Mouse (Mus musculus) hindlimb bud, embryonic 11.5 days (tissue): ENCODE measurements at regions not wholly inside any gene's neighbourhood (a gene's known extent, or its start where the extent isn't known, plus 50 kb on each side); places are given as distances from the start of the nearest gene placed in this dataset.

Source experiments
- DNase-seq: peaks from one replicate; pipeline ENCODE4 v3.0.0-alpha.2; 2012; ENCODE audit warnings: low read depth, low spot score; ENCODE audit errors: extremely low spot score

DNA sequence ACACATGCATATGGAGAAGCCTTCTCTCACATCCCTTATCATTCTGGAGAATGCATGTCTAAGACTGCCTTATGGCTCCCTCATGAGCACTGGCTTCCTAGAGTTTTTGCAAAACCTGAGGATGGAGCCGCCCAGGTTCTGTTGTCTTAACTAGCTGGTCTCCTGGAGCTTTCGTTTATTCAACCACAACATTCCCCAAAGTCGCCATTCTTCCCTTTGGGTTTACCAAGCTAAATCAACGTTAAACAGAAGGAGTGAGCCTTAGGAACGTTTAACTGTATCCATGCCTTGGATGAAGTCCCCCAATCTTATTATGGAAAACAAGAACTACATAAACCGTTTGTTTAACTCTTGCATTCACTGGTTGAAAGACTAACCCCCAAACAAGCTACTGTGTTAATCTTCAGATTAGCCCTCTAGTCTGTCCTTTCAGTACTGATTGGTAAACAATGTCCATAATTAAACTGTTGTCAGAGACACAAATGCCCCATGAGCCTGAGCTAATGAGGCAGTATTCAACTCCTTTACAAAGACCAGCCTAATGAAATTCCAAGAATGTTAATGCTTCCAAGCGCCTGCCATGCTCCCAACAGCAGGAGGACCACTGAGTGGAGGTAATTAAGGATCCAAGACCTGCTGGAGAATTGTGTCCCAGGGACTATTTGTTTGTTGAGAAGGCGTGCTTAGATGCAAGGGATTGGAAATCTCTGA lies 121.1 kb upstream of the Cdkn3 start:
- no peak for DNase-seq

DNA sequence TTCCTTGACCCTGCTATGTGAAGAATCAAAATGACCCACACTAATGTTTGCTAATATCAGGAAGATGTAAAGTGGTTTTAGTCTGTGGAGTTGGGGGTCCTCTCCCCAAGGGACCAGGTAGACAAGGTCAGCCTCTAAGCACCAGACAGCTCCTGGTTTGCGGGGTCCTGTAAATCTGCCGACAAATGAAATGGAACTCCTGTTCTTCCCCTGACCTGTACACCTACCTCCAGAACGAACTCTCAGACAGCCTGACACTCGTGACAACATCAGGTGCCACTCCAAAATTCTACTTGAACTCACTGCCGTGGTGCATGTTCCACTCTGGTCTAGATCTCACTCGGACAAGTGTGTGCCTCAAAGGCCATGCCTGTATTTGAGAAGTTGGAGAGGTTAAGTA lies 121.8 kb upstream of the Cdkn3 start:
- no peak for DNase-seq

DNA sequence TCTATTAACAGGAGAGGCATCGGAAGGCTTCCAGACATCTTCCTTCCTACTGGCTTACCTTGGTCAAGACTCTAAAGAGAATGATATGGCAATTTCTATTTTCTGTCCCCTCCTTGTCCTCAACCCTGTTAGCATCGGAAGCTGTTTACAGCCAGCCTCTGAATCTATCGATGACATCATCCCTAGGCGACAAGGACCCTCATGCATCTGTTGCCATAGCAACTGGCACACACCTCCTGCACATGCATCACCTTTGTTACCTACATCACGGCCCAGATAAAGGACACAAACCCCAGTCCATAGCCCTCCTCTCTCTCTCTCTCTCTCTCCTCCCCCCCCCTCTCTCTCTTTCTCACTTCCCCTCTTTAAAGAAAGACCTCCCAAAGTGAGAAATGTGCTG lies 123.1 kb upstream of the Cdkn3 start:
- DNase-seq = no peak

DNA sequence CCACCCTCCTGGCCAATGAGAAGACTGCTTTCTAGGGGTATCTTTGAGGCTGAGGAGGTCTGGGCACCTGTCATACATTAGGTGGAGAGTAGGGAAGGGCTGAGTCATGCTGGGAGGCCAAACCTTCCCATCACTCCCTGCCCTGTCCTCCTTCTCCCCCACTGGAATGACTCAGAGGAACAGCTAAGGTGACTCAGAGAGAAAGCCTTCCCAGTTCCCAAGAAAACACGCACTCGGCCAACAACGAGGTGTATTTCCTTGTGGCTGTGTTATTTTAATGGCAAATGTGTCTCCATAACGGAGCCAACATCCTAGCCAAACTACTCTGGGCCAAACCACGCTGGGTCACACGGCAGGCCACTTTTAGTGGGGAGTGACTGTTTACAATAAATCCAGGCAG lies 124.0 kb upstream of the Cdkn3 start:
- no peak for DNase-seq

DNA sequence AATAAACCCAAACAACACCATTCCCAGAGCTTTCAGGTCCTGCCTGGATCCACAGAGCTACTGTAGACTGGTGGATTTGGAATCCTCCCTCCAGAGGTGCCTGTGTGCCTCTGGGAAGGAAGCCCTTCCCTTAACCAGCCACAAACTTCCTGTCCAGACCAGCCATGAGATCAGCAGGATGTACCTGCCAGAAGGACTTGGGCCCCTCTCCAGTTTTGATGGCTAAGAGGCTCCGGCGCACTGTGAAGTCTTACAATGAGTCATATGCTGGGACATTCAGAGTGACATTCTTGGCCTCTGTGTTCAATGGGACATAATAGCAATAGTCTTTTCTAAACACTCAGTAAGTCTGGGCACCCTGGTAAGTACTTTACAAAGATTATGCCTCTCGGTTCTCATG lies 125.0 kb upstream of the Cdkn3 start:
- DNase-seq = no peak

DNA sequence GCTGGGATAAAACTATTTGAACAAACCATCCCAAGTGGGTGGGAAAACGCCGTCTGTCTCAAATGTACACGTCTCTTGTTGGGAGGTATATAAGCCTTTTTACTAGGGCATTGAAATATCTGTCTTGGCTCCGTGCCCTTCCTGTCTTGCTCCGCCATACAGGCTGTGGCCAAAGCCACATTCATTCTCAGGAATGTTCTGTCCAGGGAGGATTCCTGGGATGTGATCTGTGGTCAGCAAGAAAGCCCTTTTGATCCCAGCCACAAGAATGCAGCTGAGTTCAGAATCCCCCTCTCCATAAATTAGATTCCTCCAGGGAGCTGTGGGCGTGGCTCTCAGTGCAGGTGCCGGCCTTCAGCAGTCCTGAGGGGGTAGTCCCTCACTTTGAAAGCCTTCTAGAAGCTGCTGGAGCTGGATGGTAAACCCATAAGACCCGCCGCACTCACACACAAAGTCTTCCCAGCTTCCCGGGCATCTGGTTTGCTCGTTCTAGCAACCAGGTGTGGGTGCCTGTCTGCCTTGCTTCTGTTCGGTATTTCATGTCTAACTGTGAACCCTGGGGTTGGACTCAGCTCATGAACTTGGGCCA lies 125.6 kb upstream of the Cdkn3 start:
- DNase-seq = no peak

DNA sequence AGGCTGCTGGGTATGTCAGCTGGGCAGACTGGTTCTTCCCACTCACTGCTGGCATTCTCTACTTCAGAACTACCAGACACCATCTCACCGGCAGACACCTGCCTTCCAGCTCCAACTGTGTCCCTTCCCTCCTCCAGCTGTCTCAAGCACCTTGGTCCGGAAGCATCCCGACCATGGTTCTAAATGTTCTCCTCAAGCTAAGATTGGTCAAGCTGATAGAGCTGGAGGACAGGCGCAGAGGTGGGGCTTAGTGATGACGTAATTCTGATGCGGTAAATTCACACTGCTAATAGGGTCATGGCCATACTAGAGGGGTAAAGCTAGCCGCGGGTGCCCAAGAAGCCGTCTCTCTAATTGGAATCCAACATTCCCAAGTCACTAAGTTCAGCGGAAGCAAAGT lies 126.1 kb upstream of the Cdkn3 start:
- no peak for DNase-seq

DNA sequence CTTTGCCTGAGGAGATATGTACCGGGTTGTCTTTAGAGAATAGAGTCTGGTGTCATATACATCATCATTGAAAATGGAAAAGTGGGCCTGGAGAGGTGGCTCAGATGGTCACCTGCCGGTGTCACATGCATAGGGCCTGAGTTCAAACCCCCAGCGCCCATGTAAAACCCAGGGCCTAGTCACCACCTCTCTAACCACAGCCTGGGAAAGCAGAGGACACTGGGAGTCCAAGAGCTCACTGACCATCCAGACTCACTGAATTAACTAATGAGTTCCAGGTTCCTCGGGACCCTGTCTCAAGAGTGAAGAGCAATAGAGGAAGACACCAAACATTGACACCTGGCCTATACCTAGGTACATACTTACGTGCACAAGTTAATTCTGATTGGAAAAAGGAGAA lies 132.7 kb upstream of the Cdkn3 start:
- DNase-seq = no peak

DNA sequence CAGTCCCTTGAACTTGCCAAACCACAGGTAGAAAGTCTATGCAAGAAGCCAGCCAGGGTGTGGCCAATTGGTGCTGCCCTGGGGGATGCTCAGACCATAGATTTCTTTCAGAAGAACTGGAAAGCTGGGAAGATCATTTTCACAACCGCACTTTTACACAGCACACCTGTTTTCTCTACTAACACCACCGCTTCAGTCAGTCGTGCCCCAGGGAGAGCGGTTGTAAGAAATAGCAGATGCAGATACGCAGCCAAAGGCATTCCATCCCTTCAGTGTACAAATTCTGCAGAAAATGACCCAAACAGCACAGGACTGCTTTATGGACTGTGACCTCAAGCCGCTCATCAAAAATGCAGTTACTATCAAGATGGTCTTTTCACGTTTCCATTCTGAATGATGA lies 134.6 kb upstream of the Cdkn3 start:
- DNase-seq = no peak

DNA sequence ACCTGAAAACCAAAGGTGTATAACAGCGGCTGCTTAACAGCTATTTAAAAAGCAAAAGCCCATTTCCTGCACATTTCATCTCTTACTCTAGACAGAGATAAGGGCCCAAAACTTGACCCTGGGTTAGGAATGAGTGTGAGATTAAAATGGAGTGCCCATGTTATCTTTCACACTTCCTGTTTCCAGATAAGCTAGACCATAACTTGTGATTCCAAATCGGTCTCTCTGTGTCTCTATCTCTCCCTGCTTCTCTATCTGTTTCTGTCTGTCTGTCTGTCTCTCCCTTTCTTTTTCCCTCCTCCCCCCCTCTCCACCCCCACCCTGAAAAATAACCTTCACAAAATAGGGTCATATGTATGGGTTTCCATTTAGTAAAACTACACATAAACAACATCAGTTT lies 136.7 kb upstream of the Cdkn3 start:
- no peak for DNase-seq

DNA sequence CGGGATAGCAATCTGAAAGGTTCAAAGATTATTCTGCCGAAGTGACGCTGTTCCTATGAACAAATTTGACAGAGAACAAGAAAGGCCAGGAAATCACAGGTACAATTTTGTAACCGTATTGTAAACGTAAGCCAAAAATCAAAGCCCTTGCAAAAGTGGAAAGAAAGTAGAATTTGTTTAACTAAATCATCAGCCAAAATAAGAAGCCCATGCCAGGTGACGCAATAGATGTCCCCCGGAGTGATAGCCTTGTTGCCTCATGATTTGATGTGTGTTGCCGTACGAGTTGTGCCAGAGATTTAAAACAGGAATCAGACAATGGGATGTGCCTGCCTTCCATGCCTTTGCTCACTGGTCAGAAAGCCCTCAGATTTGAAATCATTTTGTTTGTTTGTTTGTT lies 144.3 kb upstream of the Cdkn3 start:
- no peak for DNase-seq

DNA sequence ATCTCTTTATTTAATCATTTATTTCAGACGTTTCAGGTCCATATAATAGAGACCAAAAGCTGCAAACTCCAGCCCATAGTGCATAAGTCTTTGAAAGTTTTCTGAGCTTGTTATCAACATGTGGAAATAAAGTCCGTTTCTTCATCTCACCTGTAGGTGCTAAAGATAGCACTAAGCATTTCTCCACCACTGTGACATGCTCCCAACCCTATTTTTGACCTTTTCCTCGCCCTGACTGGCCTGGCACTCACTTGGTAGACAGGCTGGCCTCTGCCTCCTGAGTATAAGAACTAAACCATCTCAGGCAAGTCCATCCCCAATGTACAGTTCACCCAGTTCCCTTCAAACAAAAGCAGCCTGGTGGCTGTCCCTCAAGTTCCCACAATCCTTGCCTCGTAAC lies 145.4 kb upstream of the Cdkn3 start:
- DNase-seq = no peak

DNA sequence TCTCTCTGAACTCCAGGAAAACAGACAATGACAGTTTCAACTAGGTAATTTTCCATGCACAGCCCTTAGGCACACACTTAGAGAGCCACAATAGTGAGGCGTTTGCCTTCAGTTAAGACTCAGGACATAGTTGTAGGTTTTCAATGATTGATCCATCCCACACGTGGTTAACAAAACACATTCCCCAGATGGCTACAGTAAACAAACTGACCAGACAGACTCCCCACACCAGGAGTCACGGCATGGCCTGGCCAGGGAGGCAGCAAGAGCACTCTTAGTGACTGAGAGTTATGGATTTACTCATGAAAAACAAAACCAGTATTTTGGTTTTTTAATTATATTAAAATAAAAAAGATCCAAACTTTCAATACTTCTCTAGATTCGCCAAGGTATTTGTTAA lies 146.6 kb upstream of the Cdkn3 start:
- no peak for DNase-seq

DNA sequence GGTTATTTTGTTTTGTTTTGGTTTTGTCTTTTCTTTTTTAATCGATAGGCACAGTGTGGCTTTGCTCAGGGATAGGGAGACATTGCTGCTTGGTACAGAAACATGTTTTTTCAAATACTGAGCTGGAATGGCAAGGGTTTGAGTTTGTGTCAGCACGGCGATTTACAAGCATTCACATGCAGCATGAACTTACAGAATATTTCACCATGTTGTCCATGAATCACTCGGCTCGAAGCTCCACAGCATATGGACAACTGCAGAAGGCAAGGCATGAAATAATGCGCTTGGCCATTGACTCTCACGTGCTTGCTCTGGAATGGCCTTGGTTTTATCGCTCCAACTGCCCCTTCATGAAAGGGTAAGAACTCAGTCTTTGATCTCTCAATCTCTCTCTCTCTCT lies 147.1 kb upstream of the Cdkn3 start:
- no peak for DNase-seq

DNA sequence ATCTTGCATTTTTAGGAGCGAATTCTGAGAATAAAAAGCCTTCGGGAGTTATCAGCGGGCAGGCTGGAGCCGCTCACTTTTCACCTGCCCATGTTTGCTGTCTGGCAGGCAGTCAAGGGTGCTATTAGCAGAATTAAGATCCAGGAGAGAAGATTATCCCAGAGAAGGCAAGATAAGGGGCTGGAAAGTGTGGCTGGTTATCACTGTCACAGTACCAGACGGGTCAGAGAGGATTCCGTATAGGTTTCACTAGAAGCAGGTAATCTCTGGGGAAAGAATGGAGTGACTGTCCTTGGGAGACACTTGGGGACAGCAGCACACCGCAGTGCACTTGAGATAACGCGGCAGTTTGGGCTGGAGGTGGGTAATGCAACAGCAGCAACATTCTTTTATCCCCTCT lies 147.8 kb upstream of the Cdkn3 start:
- no peak for DNase-seq

DNA sequence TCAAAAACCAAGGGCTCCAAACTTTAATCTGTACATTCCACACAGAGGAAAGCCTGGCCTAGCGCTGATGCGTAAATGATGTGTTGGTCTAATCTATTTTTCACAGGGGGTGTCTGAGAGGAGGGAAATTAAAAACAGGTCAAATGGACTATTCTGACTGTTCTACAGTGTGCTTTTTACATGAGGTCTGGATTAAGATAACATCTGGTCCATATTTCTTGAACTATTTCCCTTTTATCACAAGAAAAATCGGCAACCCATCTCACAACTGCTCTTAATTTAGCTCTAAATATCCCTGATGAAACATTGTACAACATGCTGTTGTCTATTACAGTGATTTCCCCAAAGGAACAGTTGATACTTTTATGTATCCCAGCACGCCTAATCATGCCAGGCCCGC lies 149.4 kb upstream of the Cdkn3 start:
- no peak for DNase-seq

DNA sequence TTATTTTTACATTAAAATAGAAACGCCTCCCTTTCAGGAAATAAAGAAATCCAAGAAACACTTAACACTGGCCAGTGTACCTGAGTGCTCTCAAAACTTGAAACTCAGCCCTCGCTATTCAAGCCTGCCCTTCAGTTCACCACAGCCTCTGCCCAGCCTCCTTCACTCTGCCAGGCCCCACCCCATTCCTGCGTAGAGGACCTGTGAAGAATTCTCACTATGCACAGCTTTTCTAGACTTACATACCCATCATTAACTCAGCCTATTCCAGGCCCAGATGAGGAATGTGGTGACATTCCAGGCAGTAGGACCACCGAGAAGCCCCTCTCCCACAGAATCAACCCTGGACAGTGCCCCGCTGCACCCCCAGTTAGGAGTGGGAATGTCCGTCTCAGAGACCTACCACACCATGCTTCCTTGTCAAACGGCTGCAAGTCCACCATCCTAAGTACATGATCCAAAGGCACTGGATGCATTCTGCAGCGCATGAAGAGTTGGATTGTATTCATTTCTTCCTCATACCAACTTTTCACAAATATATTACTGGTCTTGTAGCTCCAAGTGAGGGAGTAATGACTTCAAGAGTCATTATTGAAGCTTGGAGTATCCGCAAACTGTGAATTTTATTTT lies 150.0 kb upstream of the Cdkn3 start:
- no peak for DNase-seq

DNA sequence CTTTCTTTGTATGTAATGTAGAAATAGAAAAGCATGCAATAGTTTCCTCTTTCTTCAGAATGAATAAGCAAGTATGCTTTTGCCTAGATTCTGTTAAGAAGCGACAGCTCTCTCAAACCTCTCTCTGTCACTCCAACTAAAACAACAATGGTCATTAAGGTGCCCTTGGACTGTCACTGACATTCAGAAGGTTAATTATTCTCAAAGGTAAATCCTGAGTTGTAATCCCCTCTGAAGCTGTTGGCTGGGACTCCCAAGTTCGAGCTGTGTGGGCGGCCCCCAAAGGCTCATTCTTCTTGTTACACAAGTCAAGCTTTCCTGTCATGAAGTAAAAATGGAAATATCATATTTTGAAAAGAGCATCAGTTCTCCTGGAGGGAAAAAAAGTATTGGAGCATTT lies 153.6 kb upstream of the Cdkn3 start:
- no peak for DNase-seq

DNA sequence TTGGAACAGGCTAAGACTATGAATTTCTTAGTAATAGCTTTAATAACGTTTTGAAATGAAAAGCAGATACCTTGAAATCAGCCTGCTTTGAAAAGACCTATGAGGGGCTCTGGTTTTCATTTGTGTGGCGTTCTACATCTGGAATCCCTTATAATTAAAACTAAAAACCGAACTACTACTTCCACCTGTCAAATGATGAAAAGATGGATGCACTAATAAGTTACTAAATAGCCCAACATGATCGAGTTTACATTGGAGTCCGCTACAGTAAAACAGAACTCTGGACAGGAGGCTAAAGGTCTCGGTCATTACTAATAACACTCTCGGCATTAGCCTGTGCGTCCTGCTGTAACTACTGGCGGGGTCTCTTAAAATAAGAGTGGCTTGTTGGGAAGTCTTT lies 154.3 kb upstream of the Cdkn3 start:
- DNase-seq = peak; percentile 81

DNA sequence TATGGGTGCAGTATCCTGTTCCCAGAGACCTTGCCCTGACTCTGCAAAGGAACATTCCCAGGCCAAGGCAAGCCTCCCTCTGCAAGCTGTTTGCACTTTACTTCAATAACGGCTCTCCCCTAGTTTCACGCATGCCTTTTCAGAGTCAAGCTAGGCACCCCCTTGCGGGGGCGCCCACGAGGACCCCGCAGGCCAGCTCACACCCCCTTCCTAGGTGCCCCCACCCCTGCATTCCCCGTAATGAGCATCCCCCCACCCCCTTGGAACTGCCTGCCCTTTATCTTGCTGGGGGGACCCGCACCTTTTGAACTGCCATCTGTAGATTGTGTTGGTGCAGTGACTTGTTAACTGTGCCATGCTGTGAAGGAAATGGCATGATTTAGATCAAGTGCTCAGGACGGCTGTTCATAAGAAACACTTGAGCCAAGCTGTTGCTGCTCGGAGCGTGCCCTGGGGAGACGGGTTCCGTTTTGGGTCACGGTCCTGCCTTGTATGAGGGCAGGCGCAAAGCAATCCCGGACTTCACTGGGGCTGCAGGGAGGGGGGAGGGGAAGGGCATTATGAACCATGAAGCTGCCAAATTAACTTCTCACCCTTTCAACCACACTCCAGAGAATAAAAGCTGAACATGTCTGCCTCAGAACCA lies 155.3 kb upstream of the Cdkn3 start:
- peak; percentile 85 for DNase-seq

DNA sequence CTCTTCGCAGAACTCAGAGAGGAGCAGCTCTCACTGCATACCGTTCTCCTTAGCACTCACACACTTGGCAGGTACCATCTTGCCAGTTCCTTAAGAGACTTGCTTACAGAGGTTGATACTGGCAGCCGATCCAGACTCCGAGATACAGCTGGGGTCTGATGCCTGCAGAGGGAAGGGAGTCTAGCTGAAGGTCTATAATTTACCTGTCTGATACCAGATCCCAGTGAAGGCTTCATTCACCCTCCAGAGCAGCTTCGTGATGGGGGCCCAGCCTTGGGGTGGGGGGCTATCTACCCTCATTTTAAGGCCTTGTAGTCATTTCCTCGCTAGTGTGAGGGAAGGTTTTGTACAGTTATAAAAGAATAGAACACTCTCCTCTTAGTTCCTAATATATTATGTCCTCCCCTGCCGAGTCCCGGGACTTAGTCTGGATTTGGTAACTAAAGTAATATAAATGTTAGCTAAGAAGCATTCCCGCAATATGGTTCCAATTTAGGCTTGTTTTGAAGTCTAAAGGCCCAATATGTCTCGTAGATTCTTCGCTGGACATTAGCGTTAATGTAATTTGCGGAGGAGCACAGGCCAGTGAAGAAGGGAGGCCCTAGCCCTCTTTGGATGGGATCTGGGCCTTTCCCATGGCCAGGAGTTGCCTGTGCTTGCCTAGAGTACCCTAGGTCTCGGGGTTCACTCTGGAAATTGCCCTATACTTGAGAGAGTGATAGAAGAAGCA lies 156.0 kb upstream of the Cdkn3 start:
- no peak for DNase-seq
